Mouse (Mus musculus) C2C12 (cell line): Measurements from ENCODE around the gene Ell2.

ENCODE experiments used
- CTCF ChIP-seq: IDR thresholded peaks from one replicate; pipeline ENCODE4 v1.5.1; 2011; ENCODE audit not compliant: control insufficient read depth, insufficient read depth, insufficient read length
- FOSL1 ChIP-seq: IDR thresholded peaks from one replicate; pipeline ENCODE4 v1.8.0; 2011; ENCODE audit warnings: mild to moderate bottlenecking, low read length; ENCODE audit not compliant: poor library complexity, insufficient read depth, severe bottlenecking
- MAX ChIP-seq: IDR thresholded peaks from one replicate; pipeline ENCODE4 v1.6.1; 2011; ENCODE audit warnings: mild to moderate bottlenecking, control low read depth
- MYOD1 ChIP-seq: IDR thresholded peaks from one replicate; pipeline ENCODE4 v1.6.1; 2011; ENCODE audit warnings: low read depth; ENCODE audit not compliant: control insufficient read depth, insufficient read length
- MYOG ChIP-seq: IDR thresholded peaks from one replicate; pipeline ENCODE4 v1.6.1; 2011; ENCODE audit not compliant: control insufficient read depth, insufficient read length; ENCODE audit errors: extremely low read depth
- USF1 ChIP-seq: IDR thresholded peaks from one replicate; pipeline ENCODE4 v1.6.1; 2011; ENCODE audit warnings: low read depth, mild to moderate bottlenecking, control low read depth, moderate library complexity

DNA sequence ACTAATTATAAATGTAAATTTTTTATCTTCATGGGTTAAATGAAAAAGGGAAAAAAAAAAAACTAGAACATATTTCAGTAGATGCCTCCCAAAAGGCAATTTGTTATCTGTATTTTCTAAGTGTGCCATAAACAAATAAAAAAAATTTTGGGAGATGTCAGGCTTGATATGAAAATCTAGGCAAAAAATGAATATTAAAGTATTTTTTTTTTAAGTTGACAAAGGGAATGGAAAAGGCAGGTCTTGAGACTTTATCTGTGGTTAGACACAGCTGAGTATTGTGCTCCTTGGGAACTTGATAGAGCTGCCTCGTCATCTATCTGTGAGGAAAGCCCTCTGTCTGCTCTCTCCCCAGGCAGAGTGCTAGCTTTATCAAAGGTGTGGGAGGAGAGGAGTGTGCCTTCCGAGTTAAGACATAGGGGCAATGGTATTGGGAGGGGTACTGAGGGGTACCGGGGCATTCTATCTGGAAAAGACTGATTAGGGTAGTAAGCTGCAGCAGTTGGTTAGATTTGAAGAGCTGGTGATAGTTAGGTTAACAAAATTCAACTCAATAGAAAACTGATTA lies 27.1 kb downstream of the Ell2 start:
- TF ChIP-seq CTCF (no peak), USF1 (no peak), FOSL1 (no peak), MYOG (no peak), MYOD1 (no peak), MAX (no peak)
